Mouse (Mus musculus) heart, postnatal 0 days (tissue): ENCODE data around the gene Ube2dnl1.

Experiments
- CTCF ChIP-seq: IDR thresholded peaks from 2 replicates; pipeline ENCODE4 v1.5.1; 2016; ENCODE audit warnings: antibody characterized with exemption, control low read depth, low read depth
- EP300 ChIP-seq: IDR thresholded peaks from 2 replicates; pipeline ENCODE4 v1.6.1; 2016; ENCODE audit warnings: antibody characterized with exemption, low read depth

- TF ChIP-seq CTCF (no peak), EP300 (no peak)
These were observed 2.5 kb downstream of the Ube2dnl1 start, which contains the start of gene Ube2dnl2 for GRCm38 (mm10) chrX:114907282-114907681.
